Mouse (Mus musculus) cerebellum, postnatal 36 days (tissue): ENCODE data around the gene Tax1bp1.

Source experiments
- DNase-seq, 2 experiments: peaks; one replicate each; pipeline ENCODE4 v3.0.0; 2021 to 2022; ENCODE audit warnings: mixed read lengths in 2 of 2

The Tax1bp1 gene

GRCm38 (mm10) chr6:52805237-52805856, 91.8 kb downstream of the Tax1bp1 start:
- DNase-seq, result peak; percentile 35 to 49
